Mouse (Mus musculus) E14TG2a.4 (cell line): ENCODE results near the gene Hoxa5.

Experiments
- CTCF ChIP-seq: conservative IDR thresholded peaks from 2 replicates; pipeline ENCODE4 v1.5.1; 2014; ENCODE audit warnings: low read length
- NANOG ChIP-seq: IDR thresholded peaks from 2 replicates; pipeline ENCODE4 v1.6.1; 2014; ENCODE audit warnings: borderline replicate concordance, low read length, mixed read lengths
- POU5F1 ChIP-seq: IDR thresholded peaks from 2 replicates; pipeline ENCODE4 v1.6.1; 2014; ENCODE audit warnings: low read length, borderline replicate concordance

DNA sequence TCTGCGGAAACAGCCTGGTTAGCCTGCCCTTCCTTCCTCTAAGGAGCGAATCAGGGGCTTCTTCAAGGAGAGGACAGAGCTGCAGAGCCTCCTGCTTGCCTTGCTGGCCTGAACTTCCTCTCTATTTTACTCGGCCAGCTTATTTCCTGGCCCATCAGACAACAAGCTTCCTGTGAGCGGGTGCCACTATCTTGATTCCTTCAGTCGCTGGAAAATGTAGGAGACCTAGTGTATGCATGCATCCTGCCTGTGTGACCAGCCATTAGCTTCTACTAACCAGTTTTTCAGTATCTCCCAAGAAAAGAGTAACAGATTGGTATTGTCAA is 33.5 kb downstream of the Hoxa5 start:
- TF ChIP-seq CTCF (no peak), POU5F1 (no peak), NANOG (no peak)
